Mouse (Mus musculus) cerebellum, adult 2 months (tissue): Measurements from ENCODE around the gene Atg13. TPM values are rescaled to one million over a fixed set of nuclear protein-coding genes. Genes with fewer than 3 reads are reported as not detected.

Experiments
- DNase-seq, 2 experiments: peaks; one replicate each; pipeline ENCODE4 v3.0.0; 2021
- H3K27ac ChIP-seq: fragments of 200-500 bp; 2 replicates; pipeline ENCODE4 v1.5.1; 2012; ENCODE audit warnings: low read length, control low read depth, inconsistent platforms; ENCODE audit not compliant: insufficient read depth
- H3K27me3 ChIP-seq: fragments of 200-500 bp; 2 replicates; pipeline ENCODE4 v1.6.1; 2012; ENCODE audit warnings: inconsistent platforms, mild to moderate bottlenecking, low read length, moderate library complexity; ENCODE audit not compliant: control insufficient read depth, insufficient read depth
- H3K4me1 ChIP-seq: fragments of 200-500 bp; 2 replicates; pipeline ENCODE4 v1.6.1; 2011; ENCODE audit warnings: low read length; ENCODE audit not compliant: control insufficient read depth, insufficient read depth
- H3K4me3 ChIP-seq: fragments of 200-500 bp; replicated peaks from 2 replicates; pipeline ENCODE3; 2011; ENCODE audit warnings: mild to moderate bottlenecking, low read depth, low read length, control low read depth; ENCODE audit not compliant: insufficient read depth
- CTCF ChIP-seq: fragments of 200-500 bp; IDR thresholded peaks from 2 replicates; pipeline ENCODE4 v1.5.1; 2011; ENCODE audit warnings: low read depth, mild to moderate bottlenecking, control low read depth, low read length, moderate library complexity, borderline replicate concordance; ENCODE audit not compliant: insufficient read depth
- POLR2A ChIP-seq: fragments of 200-500 bp; IDR thresholded peaks from 2 replicates; pipeline ENCODE4 v1.6.1; 2011; ENCODE audit warnings: low read length, control low read depth, borderline replicate concordance; ENCODE audit not compliant: insufficient read depth
- WGBS: fragments of 180-500 bp; shearing (Covaris S2); methylation state at CpG from one replicate; pipeline ENCODE4 v1.1.7; 2018; 5-methylcytosine and 5-hydroxymethylcytosine counted together
- polyA plus RNA-seq: library from polyadenylated mRNA; depleted of rRNA; stranded (reverse); fragments of >200 nt; gene quantifications from 2 replicates; pipeline ENCODE4 v1.2.3, GENCODE M21; 2012

Gene Atg13
- polyA plus RNA-seq, 1 experiment: 126 TPM

DNA sequence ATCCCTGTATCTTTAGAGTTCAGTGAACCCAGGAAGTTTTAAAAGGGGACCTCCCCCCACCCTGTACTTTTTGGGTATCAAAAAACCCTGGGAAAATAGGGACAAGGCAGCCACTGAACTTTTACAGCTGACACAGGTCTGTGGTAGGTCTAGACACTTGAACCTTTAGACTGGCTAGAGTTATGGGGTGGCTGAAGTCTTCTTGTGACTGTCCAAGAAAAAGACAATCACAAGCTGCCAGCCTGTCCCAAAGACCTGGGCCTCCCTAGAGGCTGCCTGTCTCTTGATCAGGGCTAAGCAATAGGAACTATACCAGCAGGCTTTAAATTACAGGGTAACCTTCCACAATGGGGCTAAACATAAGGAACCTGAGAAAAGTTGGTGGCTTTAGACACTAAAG lies 33.4 kb downstream of the Atg13 start:
- no peaks in the 10 kb centered on the region for H3K27me3 ChIP-seq
- H3K27ac ChIP-seq: no peak overlapping the region
- peaks cover 5% of the 10 kb centered on the region; the same call in 1 of the 2 replicates for H3K4me1 ChIP-seq
- TF ChIP-seq CTCF: no peak
- no peak for TF ChIP-seq POLR2A
- H3K4me3 ChIP-seq: no peak overlapping the region
- no peak for DNase-seq

GRCm38 (mm10) chr2:91676420-91676819 lies 34.0 kb downstream of the Atg13 start:
- Histone ChIP-seq H3K27ac (no peak overlapping the region), H3K4me1 (peaks cover 5% of the 10 kb centered on the region; the same call in 1 of the 2 replicates), H3K4me3 (no peak overlapping the region), H3K27me3 (no peaks in the 10 kb centered on the region)
- TF ChIP-seq POLR2A (no peak), CTCF (no peak)
- no peak for DNase-seq
- 82% methylated on average over 2 of the region's 2 CpGs for WGBS

DNA sequence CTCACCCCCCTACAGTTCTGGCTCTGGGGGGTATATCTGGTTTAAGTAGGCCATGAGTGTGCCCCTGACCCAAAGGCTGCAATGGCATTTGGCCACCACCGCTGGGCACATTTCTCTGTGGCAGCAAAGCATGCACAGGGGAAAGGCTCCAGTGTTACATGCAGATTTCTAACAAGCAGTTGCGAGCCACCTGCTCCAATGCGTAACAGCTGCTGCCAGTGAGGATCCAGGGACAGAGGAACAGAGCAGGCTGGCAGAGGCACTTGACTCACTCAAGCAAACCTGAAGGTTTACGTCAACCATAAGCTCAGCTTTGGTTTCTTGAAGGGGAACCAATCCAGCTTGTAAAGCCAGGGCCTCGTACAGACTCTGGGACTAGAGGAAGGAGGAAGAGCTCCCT lies 35.5 kb downstream of the Atg13 start:
- WGBS: 58% methylated on average over 5 of the region's 5 CpGs
- no peak overlapping the region for H3K4me3 ChIP-seq
- H3K27me3 ChIP-seq: no peaks in the 10 kb centered on the region
- TF ChIP-seq POLR2A (no peak), CTCF (no peak)
- peaks cover 5% of the 10 kb centered on the region; the same call in 1 of the 2 replicates for H3K4me1 ChIP-seq
- DNase-seq: no peak
- H3K27ac ChIP-seq: peak overlapping the region; percentile 46; the same call in 1 of the 2 replicates

DNA sequence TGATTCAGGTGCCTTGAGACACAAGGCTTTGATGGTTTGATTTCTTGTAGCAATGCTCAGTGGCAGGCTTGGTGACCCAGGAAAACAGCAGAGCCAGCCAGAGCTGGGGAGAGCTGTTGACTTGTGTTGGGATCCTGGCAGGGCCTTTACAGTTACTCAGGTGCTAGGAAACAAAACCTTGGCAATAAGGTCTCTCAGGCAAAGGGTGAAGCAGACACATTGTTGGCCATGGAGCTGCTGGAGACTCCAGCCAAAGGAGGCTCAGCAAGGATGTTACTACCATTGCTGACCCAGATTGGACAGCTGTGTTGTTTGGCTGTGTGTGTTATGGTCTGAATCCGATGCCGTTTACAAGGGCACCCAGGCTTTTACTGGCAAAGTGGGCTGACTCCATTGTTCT lies 36.8 kb downstream of the Atg13 start:
- H3K4me1 ChIP-seq: peaks cover 5% of the 10 kb centered on the region; the same call in 1 of the 2 replicates
- no peak overlapping the region for H3K27ac ChIP-seq
- TF ChIP-seq CTCF (no peak), POLR2A (no peak)
- 67% methylated on average over 2 of the region's 2 CpGs for WGBS
- H3K27me3 ChIP-seq: no peaks in the 10 kb centered on the region
- no peak for DNase-seq
- H3K4me3 ChIP-seq: no peak overlapping the region

- no peak overlapping the region for H3K4me3 ChIP-seq
- H3K27ac ChIP-seq: no peak overlapping the region
- H3K4me1 ChIP-seq: peaks cover 2% of the 10 kb centered on the region; the same call in 1 of the 2 replicates
- 89% methylated on average over 6 of the region's 6 CpGs for WGBS
- DNase-seq: no peak
- TF ChIP-seq CTCF (no peak), POLR2A (no peak)
- H3K27me3 ChIP-seq: no peaks in the 10 kb centered on the region
These were observed 40.3 kb downstream of the Atg13 start for GRCm38 (mm10) chr2:91670038-91670437.

DNA sequence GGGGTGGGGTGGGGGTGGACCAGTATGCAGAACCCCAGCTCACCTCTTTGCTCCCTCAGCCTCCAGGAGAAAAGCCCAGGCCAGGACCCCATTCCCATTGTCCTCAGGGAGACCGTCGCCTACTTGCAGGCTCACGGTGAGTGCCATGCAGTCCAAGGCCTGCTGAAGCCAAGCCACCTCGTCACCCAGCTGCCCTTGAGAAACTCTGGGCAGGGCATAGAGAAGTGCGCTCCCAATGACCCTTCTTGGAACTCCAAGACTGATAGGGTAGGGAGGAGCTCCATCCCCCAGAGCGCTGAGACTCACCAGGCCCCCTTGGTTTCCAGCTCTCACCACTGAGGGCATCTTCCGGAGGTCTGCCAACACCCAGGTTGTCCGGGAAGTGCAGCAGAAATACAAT lies 41.0 kb downstream of the Atg13 start:
- Histone ChIP-seq H3K27me3 (no peaks in the 10 kb centered on the region), H3K4me3 (no peak overlapping the region), H3K27ac (no peak overlapping the region), H3K4me1 (no peaks in the 10 kb centered on the region)
- no peak for DNase-seq
- TF ChIP-seq POLR2A (no peak), CTCF (no peak)
- 89% methylated on average over 8 of the region's 8 CpGs for WGBS

- 71% methylated on average over 2 of the region's 2 CpGs for WGBS
- Histone ChIP-seq H3K4me3 (no peak overlapping the region), H3K27me3 (no peaks in the 10 kb centered on the region), H3K27ac (no peak overlapping the region), H3K4me1 (no peaks in the 10 kb centered on the region)
- DNase-seq: no peak
- TF ChIP-seq POLR2A (no peak), CTCF (no peak)
These were observed 42.6 kb downstream of the Atg13 start for GRCm38 (mm10) chr2:91667747-91668146.

DNA sequence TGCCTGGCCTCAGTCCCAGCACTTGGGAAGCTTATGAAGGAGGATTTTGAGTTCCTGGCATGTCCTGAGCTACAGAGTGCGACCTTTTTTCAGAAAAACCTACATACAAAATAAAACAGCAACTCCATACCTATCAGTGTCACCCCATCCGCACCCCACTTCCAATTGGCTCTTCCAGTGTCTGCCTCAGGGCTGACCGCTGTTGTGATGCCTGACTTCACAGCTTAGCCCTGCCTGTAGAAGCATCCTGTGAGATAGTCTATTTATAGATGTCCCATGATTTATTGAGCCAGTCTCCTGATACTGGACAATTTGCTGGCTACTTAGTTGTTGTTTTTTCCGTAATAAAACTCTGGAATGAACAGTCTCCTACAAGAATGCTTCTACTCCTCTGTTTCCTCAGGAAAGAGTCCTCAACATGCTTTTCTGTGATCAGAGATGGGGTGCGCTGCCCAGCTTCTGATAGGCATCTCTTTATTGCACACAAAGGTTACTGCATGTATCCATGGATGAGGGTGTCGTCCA lies 43.9 kb downstream of the Atg13 start:
- TF ChIP-seq CTCF (no peak), POLR2A (no peak)
- DNase-seq: no peak
- WGBS: 88% methylated on average over 6 of the region's 6 CpGs

DNA sequence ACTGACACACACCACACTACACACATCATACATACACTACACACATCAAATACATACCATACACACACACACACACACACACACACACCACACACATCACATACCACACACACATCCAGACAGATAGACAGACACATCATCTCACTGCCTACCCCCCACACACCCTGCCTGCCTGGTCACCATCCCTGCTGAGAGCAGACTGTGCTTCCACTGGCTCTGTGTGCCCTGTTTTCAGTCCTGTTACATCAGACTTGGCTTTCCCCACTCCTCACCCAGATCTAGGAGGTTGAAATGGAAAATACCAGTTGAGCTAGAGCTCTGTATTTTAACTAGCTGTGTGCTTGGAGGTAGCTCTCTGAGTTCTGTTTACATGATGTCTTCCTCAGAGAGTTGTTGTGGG lies 45.6 kb downstream of the Atg13 start:
- no peak for DNase-seq
- H3K4me1 ChIP-seq: no peaks in the 10 kb centered on the region

More for the DNA sequence above, 43.9 kb downstream of the Atg13 start:
- Histone ChIP-seq H3K4me3 (no peak overlapping the region), H3K27me3 (no peaks in the 10 kb centered on the region), H3K27ac (no peak overlapping the region), H3K4me1 (no peaks in the 10 kb centered on the region)

More for the DNA sequence above, 45.6 kb downstream of the Atg13 start:
- Histone ChIP-seq H3K27me3 (no peaks in the 10 kb centered on the region), H3K27ac (no peak overlapping the region), H3K4me3 (no peak overlapping the region)
- TF ChIP-seq POLR2A (no peak), CTCF (no peak)
